Mouse (Mus musculus) stomach, embryonic 16.5 days (tissue): ENCODE data around the gene Slc2a12. TPM values are rescaled to one million over a fixed set of nuclear protein-coding genes. Genes with fewer than 3 reads are reported as not detected.

Experiments used
- ATAC-seq: fragments of 200-750 bp; cut with Nextera tagmentation; 2 replicates; pipeline ENCODE4 v1.8.0; 2017; ENCODE audit warnings: moderate number of reproducible peaks, moderate TSS enrichment; ENCODE audit not compliant: insufficient read depth, low FRiP score
- H3K27ac ChIP-seq: fragments of 300-500 bp; sonication (generic); 2 replicates; pipeline ENCODE4 v1.5.1; 2014; ENCODE audit warnings: low read length
- H3K27me3 ChIP-seq: fragments of 300-500 bp; sonication (generic); 2 replicates; pipeline ENCODE4 v1.6.1; 2014; ENCODE audit warnings: low read length, control low read depth, mixed read lengths; ENCODE audit not compliant: control insufficient read depth, insufficient read depth
- H3K36me3 ChIP-seq: fragments of 300-500 bp; sonication (generic); 2 replicates; pipeline ENCODE4 v1.6.1; 2014; ENCODE audit warnings: low read length; ENCODE audit not compliant: control insufficient read depth, insufficient read depth
- H3K4me1 ChIP-seq: fragments of 300-500 bp; sonication (generic); 2 replicates; pipeline ENCODE4 v1.6.1; 2014; ENCODE audit warnings: low read length, control low read depth, mixed read lengths; ENCODE audit not compliant: control insufficient read depth, insufficient read depth
- H3K4me2 ChIP-seq: fragments of 300-500 bp; sonication (generic); 2 replicates; pipeline ENCODE4 v1.6.1; 2014; ENCODE audit warnings: low read depth, low read length, mixed read lengths
- H3K4me3 ChIP-seq: fragments of 300-500 bp; sonication (generic); replicated peaks from 2 replicates; pipeline ENCODE4 v1.5.1; 2014; ENCODE audit warnings: mild to moderate bottlenecking, low read length
- H3K9ac ChIP-seq: fragments of 300-500 bp; sonication (generic); 2 replicates; pipeline ENCODE4 v1.6.1; 2014; ENCODE audit warnings: low read length
- H3K9me3 ChIP-seq: fragments of 300-500 bp; sonication (generic); replicated peaks from 2 replicates; pipeline ENCODE4 v1.6.1; 2016; ENCODE audit warnings: low read length, control low read depth; ENCODE audit not compliant: control insufficient read depth
- WGBS: fragments of 180-500 bp; shearing (Covaris S2); extraction: QIAGEN DNeasy Blood & Tissue Kit; methylation state at CpG from one replicate; pipeline ENCODE4 v1.1.7; 2014; 5-methylcytosine and 5-hydroxymethylcytosine counted together
- polyA plus RNA-seq: library from polyadenylated mRNA; unstranded; fragments of >200 nt; fragmentation: Nextera tagmentation; extraction: Ambion mirVana; gene quantifications from 2 replicates; pipeline ENCODE4 v1.2.1, GENCODE M21; 2015

Slc2a12 gene
- polyA plus RNA-seq, 1 experiment from 2014 or later, result 1.5 TPM

- 65% methylated on average over 7 of the region's 7 CpGs for WGBS
- no peak overlapping the region for H3K4me3 ChIP-seq
- no peaks in the 10 kb centered on the region for H3K27me3 ChIP-seq
- no peaks in the 10 kb centered on the region for H3K36me3 ChIP-seq
- H3K9ac ChIP-seq, result no peak overlapping the region
- no peak overlapping the region for H3K27ac ChIP-seq
- no peaks in the 10 kb centered on the region for H3K9me3 ChIP-seq
- ATAC-seq, result no peak
- peaks cover 16% of the 10 kb centered on the region; the same call in 1 of the 2 replicates for H3K4me1 ChIP-seq
- no peak overlapping the region for H3K4me2 ChIP-seq
These were observed 52.1 kb downstream of the Slc2a12 start for GRCm38 (mm10) chr10:22696864-22697263.

GRCm38 (mm10) chr10:22698158-22698953 is 53.5 kb downstream of the Slc2a12 start:
- WGBS, result 58% methylated on average over 9 of the region's 9 CpGs
- H3K4me3 ChIP-seq, result no peak overlapping the region
- no peaks in the 10 kb centered on the region for H3K9me3 ChIP-seq
- H3K9ac ChIP-seq, result no peak overlapping the region
- peaks cover 21% of the 10 kb centered on the region; the same call in 1 of the 2 replicates for H3K4me1 ChIP-seq
- peak; percentile 89 for ATAC-seq
- no peaks in the 10 kb centered on the region for H3K27me3 ChIP-seq
- no peak overlapping the region for H3K4me2 ChIP-seq
- no peaks in the 10 kb centered on the region for H3K36me3 ChIP-seq
- peak overlapping the region; percentile 54; the same call in 1 of the 2 replicates for H3K27ac ChIP-seq

GRCm38 (mm10) chr10:22699487-22700335 is 54.9 kb downstream of the Slc2a12 start:
- Histone ChIP-seq H3K4me2 (no peak overlapping the region), H3K36me3 (0 out of 2 replicates have a peak, but pooled peaks cover 2% of the 10 kb centered on the region), H3K27me3 (no peaks in the 10 kb centered on the region), H3K4me3 (no peak overlapping the region), H3K4me1 (peaks cover 21% of the 10 kb centered on the region; the same call in 1 of the 2 replicates), H3K27ac (no peak overlapping the region), H3K9me3 (no peaks in the 10 kb centered on the region), H3K9ac (no peak overlapping the region)
- ATAC-seq, result no peak
- WGBS, result 65% methylated on average over 19 of the region's 19 CpGs

DNA sequence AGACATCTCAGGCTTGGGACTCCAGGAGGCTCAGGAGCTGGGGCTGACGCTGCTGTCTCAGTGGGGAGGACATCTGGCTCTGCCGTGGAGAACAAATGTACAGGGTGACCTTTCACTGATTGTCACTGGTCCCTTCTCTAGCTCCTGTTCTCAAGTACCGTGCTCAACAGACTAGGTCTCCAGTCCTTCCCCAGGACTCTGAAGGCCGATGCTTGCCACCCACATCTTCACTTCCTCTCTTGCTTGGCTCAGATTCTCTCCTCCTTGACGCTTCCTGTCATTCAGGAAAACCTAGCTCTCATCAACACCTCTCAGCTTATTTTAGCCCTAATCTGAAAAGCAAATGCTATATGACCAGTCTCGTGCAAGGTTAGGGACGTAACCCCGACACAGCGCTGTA is 56.0 kb downstream of the Slc2a12 start:
- H3K27ac ChIP-seq, result no peak overlapping the region
- H3K4me3 ChIP-seq, result no peak overlapping the region
- no peak overlapping the region for H3K4me2 ChIP-seq
- no peaks in the 10 kb centered on the region for H3K9me3 ChIP-seq
- ATAC-seq, result no peak
- no peak overlapping the region for H3K9ac ChIP-seq
- H3K36me3 ChIP-seq, result 0 out of 2 replicates have a peak, but pooled peaks cover 3% of the 10 kb centered on the region
- H3K27me3 ChIP-seq, result no peaks in the 10 kb centered on the region
- 84% methylated on average over 9 of the region's 9 CpGs for WGBS
- H3K4me1 ChIP-seq, result peaks cover 21% of the 10 kb centered on the region; the same call in 1 of the 2 replicates

DNA sequence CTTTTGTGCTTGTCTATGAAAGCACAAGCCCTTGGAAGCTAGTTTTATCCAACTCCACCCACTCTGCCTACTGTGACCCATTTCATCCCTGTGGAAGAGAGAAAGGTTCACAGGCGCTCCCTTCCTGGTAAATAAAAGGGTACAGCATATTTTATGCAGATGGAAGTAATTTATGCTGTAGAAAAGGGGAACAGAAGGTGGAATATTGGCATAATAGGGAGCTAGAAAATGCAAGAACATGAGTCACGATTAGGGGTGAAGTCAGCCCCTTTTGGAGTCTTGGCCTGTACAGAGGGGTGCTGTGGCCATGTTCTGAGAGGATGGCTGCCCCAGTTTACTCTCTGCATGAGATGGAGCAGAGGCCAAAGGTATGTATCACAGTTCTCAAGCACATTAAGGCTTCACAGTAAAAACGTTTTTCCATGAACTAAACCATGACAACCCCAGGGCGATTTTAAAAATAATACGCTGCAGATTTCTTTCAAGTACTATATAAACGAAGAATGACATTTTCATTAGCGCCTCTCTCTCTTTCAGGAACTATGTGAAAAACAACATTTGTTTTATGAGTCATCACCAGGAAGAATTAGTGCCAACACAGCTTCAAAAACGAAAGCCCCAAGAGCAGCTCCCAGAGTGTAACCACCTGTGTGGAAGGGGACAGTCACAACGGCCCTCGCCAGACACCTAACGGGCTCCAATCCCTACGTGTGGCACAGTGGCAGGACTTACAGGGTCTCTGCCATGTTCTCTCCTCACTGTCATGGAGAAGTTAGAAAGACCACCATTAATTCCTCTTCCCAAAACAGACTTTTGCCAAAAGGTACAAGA is 56.9 kb downstream of the Slc2a12 start:
- Histone ChIP-seq H3K27ac (peak overlapping the region; percentile 43), H3K4me3 (no peak overlapping the region), H3K4me2 (no peak overlapping the region), H3K4me1 (peaks cover 21% of the 10 kb centered on the region; the same call in 1 of the 2 replicates), H3K9me3 (no peaks in the 10 kb centered on the region), H3K36me3 (0 out of 2 replicates have a peak, but pooled peaks cover 3% of the 10 kb centered on the region), H3K9ac (no peak overlapping the region), H3K27me3 (no peaks in the 10 kb centered on the region)
- 52% methylated on average over 12 of the region's 12 CpGs for WGBS
- no peak for ATAC-seq

GRCm38 (mm10) chr10:22703844-22704243 is 59.0 kb downstream of the Slc2a12 start:
- peaks cover 12% of the 10 kb centered on the region; the same call in 1 of the 2 replicates for H3K4me1 ChIP-seq
- H3K36me3 ChIP-seq, result 0 out of 2 replicates have a peak, but pooled peaks cover 3% of the 10 kb centered on the region
- H3K9me3 ChIP-seq, result no peaks in the 10 kb centered on the region
- H3K4me2 ChIP-seq, result no peak overlapping the region
- H3K27me3 ChIP-seq, result no peaks in the 10 kb centered on the region
- no peak overlapping the region for H3K9ac ChIP-seq
- ATAC-seq, result no peak
- no peak overlapping the region for H3K4me3 ChIP-seq
- WGBS, result 79% methylated on average over 6 of the region's 6 CpGs
- H3K27ac ChIP-seq, result no peak overlapping the region

DNA sequence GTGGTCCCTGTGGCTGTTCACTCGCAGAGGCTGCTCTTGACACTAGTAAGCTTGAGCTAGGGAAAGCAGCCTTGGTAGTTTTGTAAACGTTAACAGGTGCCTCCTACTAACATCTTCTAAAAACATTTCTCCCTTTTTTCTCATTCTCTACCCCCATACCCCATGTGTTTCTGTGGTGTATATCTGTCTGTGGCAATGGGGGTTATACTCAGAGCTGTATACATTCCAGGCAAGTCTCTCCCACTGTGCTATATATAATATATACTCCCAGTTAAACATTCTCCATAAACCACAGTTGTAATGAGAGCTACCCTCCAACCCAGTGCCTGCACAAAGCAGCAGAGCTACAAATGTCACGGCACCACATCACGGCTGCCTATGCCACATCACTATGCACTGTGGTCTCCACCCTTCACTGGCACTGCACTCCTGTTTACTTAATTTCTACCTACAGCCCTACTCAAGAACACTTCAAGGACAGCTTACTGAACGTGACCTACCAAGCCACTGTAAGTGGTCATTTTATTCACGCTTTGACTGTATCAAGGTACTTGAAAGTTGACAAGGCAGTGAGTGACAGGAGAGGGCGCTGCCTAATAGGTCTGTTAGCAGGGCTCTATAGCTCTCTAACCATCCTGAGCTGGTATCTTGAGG is 63.5 kb downstream of the Slc2a12 start:
- H3K9me3 ChIP-seq, result no peaks in the 10 kb centered on the region
- peaks cover 7% of the 10 kb centered on the region; the same call in 1 of the 2 replicates for H3K36me3 ChIP-seq
- no peak overlapping the region for H3K9ac ChIP-seq
- 73% methylated on average over 7 of the region's 7 CpGs for WGBS
- no peaks in the 10 kb centered on the region for H3K27me3 ChIP-seq
- no peak overlapping the region for H3K4me3 ChIP-seq
- no peak overlapping the region for H3K4me2 ChIP-seq
- no peak for ATAC-seq
- H3K27ac ChIP-seq, result no peak overlapping the region
- no peaks in the 10 kb centered on the region for H3K4me1 ChIP-seq

GRCm38 (mm10) chr10:22710173-22710777 is 65.5 kb downstream of the Slc2a12 start:
- H3K27ac ChIP-seq, result no peak overlapping the region
- H3K36me3 ChIP-seq, result peaks cover 4% of the 10 kb centered on the region; the same call in 1 of the 2 replicates
- no peaks in the 10 kb centered on the region for H3K9me3 ChIP-seq
- no peak overlapping the region for H3K9ac ChIP-seq
- H3K27me3 ChIP-seq, result no peaks in the 10 kb centered on the region
- WGBS, result 84% methylated on average over 13 of the region's 13 CpGs
- H3K4me3 ChIP-seq, result no peak overlapping the region
- no peak; the same call in 1 of the 2 replicates for ATAC-seq
- no peaks in the 10 kb centered on the region for H3K4me1 ChIP-seq
- no peak overlapping the region for H3K4me2 ChIP-seq
